Mouse (Mus musculus): ENCODE results near the gene Dip2b. TPM values are rescaled to one million over a fixed set of nuclear protein-coding genes. Genes with fewer than 3 reads are reported as not detected.

Gene Dip2b
- polyA plus RNA-seq, 1 experiment: 5.4 TPM

DNA sequence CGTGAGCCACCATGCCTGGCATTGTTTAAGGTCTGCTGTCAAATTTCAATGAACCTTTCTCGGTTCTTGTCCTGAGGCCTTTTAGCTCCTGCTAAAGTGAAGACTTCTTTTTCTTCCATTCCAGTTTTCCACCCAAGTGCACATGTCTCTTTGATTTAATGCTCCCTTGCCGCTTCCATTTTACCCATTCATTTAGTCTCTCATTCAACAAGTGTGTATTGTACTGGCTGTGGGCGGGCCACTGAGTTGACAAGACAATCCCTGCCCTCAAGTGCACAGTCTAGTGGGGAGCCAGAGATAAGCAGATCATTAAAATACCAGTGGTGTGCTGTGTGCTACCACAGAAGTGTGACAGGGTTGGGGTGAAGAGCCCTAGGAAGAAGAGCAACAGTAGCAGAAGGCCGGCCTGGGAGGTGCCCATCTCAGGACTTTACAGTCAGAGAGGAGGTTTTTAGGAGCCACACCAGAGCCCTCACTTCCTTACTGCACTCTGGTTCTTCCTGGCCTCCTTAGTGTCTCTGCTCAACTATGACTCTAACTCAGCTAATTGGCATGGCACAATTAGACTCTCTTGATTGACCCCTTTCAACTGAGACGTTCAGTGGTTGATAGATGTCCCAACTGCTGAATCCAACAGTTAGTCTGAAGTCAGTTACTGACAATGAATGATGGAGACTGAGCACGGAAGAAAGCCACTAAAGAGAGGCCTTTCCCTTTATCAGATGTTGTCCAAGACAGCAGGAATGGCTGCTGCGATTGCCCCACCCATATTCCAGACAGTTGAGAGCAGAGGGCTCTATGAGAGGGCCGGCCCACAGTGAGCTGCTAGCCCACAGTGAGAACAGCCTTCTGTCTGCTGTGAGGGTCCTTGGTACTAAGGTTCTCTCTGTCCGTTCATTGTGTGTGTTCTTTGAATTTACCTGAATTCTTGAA lies 75.1 kb downstream of the Dip2b start:
- TF ChIP-seq CTCF (conservative IDR thresholded peaks at IDR 0.05; ENCODE audit: insufficient read depth, insufficient read length, low read depth, low read length) (no peak), POLR2A (IDR thresholded peaks at IDR 0.05; ENCODE audit: low read depth, low read length) (no peak)
- DNase-seq: no peak
- no peak overlapping the region for H3K27ac ChIP-seq (ENCODE audit: insufficient read depth, low read depth, low read length)

DNA sequence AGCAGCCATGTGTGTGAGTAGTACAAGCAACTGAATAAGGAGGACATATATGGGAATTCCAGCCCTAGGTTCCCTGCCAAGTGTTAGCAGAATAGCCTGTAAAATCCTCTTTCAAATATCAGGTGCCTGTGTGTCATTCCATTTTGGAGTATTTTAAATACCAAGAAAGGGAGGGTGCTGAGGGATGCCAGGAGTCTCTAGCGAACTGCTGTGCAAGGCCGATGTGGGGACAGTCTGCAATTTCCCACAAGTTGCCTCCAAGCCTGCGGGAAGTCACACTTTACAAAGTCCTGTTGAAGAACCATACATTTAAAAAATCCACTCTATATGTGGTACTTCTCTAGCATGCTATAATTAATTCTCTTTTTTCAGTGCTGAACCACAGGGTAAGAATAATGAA lies 77.0 kb downstream of the Dip2b start:
- DNase-seq: no peak
- Histone ChIP-seq H3K27me3 (replicated peaks; ENCODE audit: control insufficient read depth, insufficient read depth, low read length) (no peaks in the 10 kb centered on the region), H3K27ac (ENCODE audit: insufficient read depth, low read depth, low read length) (no peak overlapping the region), H3K4me1 (ENCODE audit: control insufficient read depth, insufficient read depth, low read length) (peaks cover 14% of the 10 kb centered on the region), H3K36me3 (ENCODE audit: control insufficient read depth, insufficient read depth, low read length) (no peaks in the 10 kb centered on the region), H3K4me3 (ENCODE audit: insufficient read depth, low read depth, low read length) (no peak overlapping the region)
- TF ChIP-seq CTCF (conservative IDR thresholded peaks at IDR 0.05; ENCODE audit: insufficient read depth, insufficient read length, low read depth, low read length) (no peak), POLR2A (IDR thresholded peaks at IDR 0.05; ENCODE audit: low read depth, low read length) (no peak)
- 95% methylated on average over 3 of the region's 3 CpGs for WGBS

More for the DNA sequence above, 75.1 kb downstream of the Dip2b start:
- H3K4me1 ChIP-seq (ENCODE audit: control insufficient read depth, insufficient read depth, low read length): peaks cover 14% of the 10 kb centered on the region
- no peaks in the 10 kb centered on the region for H3K27me3 ChIP-seq (replicated peaks; ENCODE audit: control insufficient read depth, insufficient read depth, low read length)
- H3K36me3 ChIP-seq (ENCODE audit: control insufficient read depth, insufficient read depth, low read length): no peaks in the 10 kb centered on the region
- 73% methylated on average over 10 of the region's 10 CpGs for WGBS
- H3K4me3 ChIP-seq (ENCODE audit: insufficient read depth, low read depth, low read length): no peak overlapping the region

DNA sequence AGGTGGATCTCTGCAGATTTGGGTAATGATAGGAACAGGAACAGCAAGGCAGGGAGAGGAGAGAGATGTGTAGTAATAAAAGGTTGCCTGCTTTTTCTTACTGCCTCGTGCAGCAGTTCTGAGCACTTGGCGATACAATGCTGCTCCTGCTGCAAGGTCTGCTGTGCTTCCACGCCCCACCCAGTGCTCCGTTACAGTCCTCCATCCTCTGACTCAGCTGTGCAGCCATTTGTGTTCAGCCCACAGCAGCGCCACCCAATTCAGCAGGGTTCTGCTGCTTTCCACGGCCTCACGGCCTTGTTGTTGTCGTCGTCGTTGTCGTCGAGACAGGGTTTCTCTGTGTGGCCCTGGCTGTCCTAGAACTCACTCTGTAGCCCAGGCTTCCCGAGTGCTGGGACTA lies 77.9 kb downstream of the Dip2b start:
- Histone ChIP-seq H3K4me1 (ENCODE audit: control insufficient read depth, insufficient read depth, low read length) (peaks cover 14% of the 10 kb centered on the region), H3K36me3 (ENCODE audit: control insufficient read depth, insufficient read depth, low read length) (no peaks in the 10 kb centered on the region), H3K4me3 (ENCODE audit: insufficient read depth, low read depth, low read length) (no peak overlapping the region), H3K27ac (ENCODE audit: insufficient read depth, low read depth, low read length) (no peak overlapping the region), H3K27me3 (replicated peaks; ENCODE audit: control insufficient read depth, insufficient read depth, low read length) (no peaks in the 10 kb centered on the region)
- 91% methylated on average over 13 of the region's 13 CpGs for WGBS
- TF ChIP-seq POLR2A (IDR thresholded peaks at IDR 0.05; ENCODE audit: low read depth, low read length) (no peak), CTCF (conservative IDR thresholded peaks at IDR 0.05; ENCODE audit: insufficient read depth, insufficient read length, low read depth, low read length) (no peak)
- no peak for DNase-seq

DNA sequence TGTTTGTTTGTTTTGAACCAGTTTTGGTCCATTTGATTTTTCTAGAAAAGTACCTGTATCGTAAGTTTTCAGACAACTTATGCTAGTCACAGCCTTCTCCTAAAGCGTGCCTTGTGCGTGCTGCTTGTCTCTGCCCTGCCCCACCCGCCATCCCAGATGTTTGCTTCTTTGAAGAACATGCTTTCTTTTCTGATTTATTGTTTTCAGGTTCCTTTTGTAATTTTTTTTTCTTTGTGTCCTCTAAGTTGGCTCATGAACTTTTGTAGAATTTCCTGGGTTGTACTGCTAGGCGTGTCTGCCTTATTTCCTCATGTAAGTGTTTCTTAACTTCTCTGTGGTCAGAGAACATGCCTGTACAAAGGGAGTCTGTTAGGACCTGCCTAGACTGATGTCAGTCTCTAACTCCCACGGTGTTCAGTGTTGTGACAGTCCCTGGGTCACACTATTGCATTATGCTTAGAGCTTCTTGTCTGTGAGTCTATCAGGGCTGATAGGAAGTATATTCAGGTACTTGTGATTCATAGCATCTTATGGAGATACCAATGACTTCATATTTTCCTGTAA lies 80.8 kb downstream of the Dip2b start:
- 68% methylated on average over 6 of the region's 6 CpGs for WGBS
- no peak overlapping the region for H3K27ac ChIP-seq (ENCODE audit: insufficient read depth, low read depth, low read length)
- no peak overlapping the region for H3K4me3 ChIP-seq (ENCODE audit: insufficient read depth, low read depth, low read length)
- no peaks in the 10 kb centered on the region for H3K36me3 ChIP-seq (ENCODE audit: control insufficient read depth, insufficient read depth, low read length)
- peak; percentile 54 for DNase-seq
- TF ChIP-seq CTCF (conservative IDR thresholded peaks at IDR 0.05; ENCODE audit: insufficient read depth, insufficient read length, low read depth, low read length) (no peak), POLR2A (IDR thresholded peaks at IDR 0.05; ENCODE audit: low read depth, low read length) (no peak)
- H3K27me3 ChIP-seq (replicated peaks; ENCODE audit: control insufficient read depth, insufficient read depth, low read length): no peaks in the 10 kb centered on the region
- no peaks in the 10 kb centered on the region for H3K4me1 ChIP-seq (ENCODE audit: control insufficient read depth, insufficient read depth, low read length)

DNA sequence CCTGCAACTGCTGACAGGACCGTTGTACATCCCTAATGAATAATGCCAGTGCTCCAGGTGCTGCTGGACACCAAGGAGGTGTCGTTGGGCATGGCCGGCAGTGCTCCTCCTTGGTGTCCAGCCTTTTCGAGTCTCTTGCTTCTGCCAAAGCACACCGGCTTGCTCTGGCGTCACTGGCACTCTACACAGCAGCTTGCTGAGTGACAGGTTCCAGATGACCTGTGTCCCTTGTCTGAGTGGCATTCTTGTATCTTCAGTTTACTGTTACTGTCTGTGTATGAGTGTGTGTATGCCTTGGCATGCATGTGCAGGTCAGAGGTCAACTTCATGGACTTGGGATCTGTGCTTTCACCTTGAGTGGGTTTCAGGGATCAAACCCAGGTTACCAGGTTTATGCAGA lies 83.0 kb downstream of the Dip2b start:
- no peak for DNase-seq
- Histone ChIP-seq H3K4me3 (ENCODE audit: insufficient read depth, low read depth, low read length) (no peak overlapping the region), H3K4me1 (ENCODE audit: control insufficient read depth, insufficient read depth, low read length) (0 out of 2 replicates have a peak, but pooled peaks cover 1% of the 10 kb centered on the region), H3K36me3 (ENCODE audit: control insufficient read depth, insufficient read depth, low read length) (no peaks in the 10 kb centered on the region), H3K27me3 (replicated peaks; ENCODE audit: control insufficient read depth, insufficient read depth, low read length) (no peaks in the 10 kb centered on the region), H3K27ac (ENCODE audit: insufficient read depth, low read depth, low read length) (no peak overlapping the region)
- WGBS: 83% methylated on average over 6 of the region's 6 CpGs
- TF ChIP-seq CTCF (conservative IDR thresholded peaks at IDR 0.05; ENCODE audit: insufficient read depth, insufficient read length, low read depth, low read length) (no peak), POLR2A (IDR thresholded peaks at IDR 0.05; ENCODE audit: low read depth, low read length) (no peak)

DNA sequence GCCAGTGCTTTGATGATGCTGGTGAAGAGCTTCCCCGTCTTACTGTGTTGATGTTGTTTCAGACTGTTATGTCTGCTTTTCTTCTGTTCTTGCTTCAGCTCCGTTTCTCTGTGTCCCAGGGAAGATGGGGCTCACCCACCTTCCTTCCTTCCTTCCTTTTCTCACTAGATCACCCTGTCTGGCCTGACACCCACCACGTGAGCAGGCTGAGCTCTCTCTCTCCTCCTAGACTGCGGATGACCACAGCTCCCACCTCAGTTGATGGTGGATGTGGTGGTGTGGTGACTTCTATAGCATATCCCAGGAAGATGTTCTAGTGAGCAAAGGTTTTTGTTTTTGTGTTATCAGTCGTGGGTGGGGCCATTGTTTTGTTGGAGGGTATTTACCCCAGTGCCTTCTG lies 85.4 kb downstream of the Dip2b start:
- no peak for DNase-seq
- no peak overlapping the region for H3K4me3 ChIP-seq (ENCODE audit: insufficient read depth, low read depth, low read length)
- no peaks in the 10 kb centered on the region for H3K27me3 ChIP-seq (replicated peaks; ENCODE audit: control insufficient read depth, insufficient read depth, low read length)
- 0 out of 2 replicates have a peak, but pooled peaks cover 3% of the 10 kb centered on the region for H3K4me1 ChIP-seq (ENCODE audit: control insufficient read depth, insufficient read depth, low read length)
- TF ChIP-seq CTCF (conservative IDR thresholded peaks at IDR 0.05; ENCODE audit: insufficient read depth, insufficient read length, low read depth, low read length) (no peak), POLR2A (IDR thresholded peaks at IDR 0.05; ENCODE audit: low read depth, low read length) (no peak)
- H3K36me3 ChIP-seq (ENCODE audit: control insufficient read depth, insufficient read depth, low read length): no peaks in the 10 kb centered on the region
- WGBS: 65% methylated on average over 5 of the region's 5 CpGs
- no peak overlapping the region for H3K27ac ChIP-seq (ENCODE audit: insufficient read depth, low read depth, low read length)

DNA sequence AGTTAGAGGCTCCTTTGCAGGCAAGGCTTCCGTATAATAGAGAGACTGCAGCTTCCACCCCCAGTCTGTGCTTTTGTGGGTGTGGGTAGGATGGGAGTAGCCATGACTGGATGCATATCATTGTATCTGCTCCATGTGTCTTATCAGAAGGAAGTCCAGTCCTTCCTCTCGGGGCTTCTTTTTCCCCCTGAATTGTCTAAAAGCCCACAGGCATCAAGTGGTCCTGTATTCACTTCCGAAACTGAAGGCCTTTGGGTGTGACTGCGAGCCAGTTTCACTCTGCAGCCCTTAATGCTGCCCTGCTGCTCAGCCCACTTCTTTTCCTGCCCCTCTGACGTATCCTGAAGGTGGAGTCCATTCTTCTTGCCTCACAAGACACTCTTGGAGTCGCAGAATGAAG lies 86.8 kb downstream of the Dip2b start:
- WGBS: 73% methylated on average over 6 of the region's 6 CpGs
- Histone ChIP-seq H3K4me1 (ENCODE audit: control insufficient read depth, insufficient read depth, low read length) (0 out of 2 replicates have a peak, but pooled peaks cover 3% of the 10 kb centered on the region), H3K27me3 (replicated peaks; ENCODE audit: control insufficient read depth, insufficient read depth, low read length) (no peaks in the 10 kb centered on the region), H3K27ac (ENCODE audit: insufficient read depth, low read depth, low read length) (peak overlapping the region; percentile 1; the same call in 1 of the 2 replicates), H3K36me3 (ENCODE audit: control insufficient read depth, insufficient read depth, low read length) (no peaks in the 10 kb centered on the region), H3K4me3 (ENCODE audit: insufficient read depth, low read depth, low read length) (no peak overlapping the region)
- no peak for TF ChIP-seq CTCF (conservative IDR thresholded peaks at IDR 0.05; ENCODE audit: insufficient read depth, insufficient read length, low read depth, low read length)
- no peak for TF ChIP-seq POLR2A (IDR thresholded peaks at IDR 0.05; ENCODE audit: low read depth, low read length)
- peak; percentile 50 for DNase-seq
